Mouse (Mus musculus) forebrain, embryonic 16.5 days (tissue): ENCODE measurements around the gene Mrpl48. TPM values are rescaled to one million over a fixed set of nuclear protein-coding genes. Genes with fewer than 3 reads are reported as not detected.

ENCODE experiments used
- ATAC-seq: fragments of 200-750 bp; cut with Nextera tagmentation; 2 replicates; pipeline ENCODE4 v1.8.0; 2017; ENCODE audit warnings: mild to moderate bottlenecking, moderate library complexity
- H3K27ac ChIP-seq: fragments of 300-500 bp; sonication (generic); 2 replicates; pipeline ENCODE4 v1.5.1; 2014; ENCODE audit warnings: low read length, control low read depth
- H3K27me3 ChIP-seq: fragments of 300-500 bp; sonication (generic); replicated peaks from 2 replicates; pipeline ENCODE4 v1.6.1; 2014; ENCODE audit warnings: low read length; ENCODE audit not compliant: control insufficient read depth, insufficient read depth
- H3K36me3 ChIP-seq: fragments of 300-500 bp; sonication (generic); 2 replicates; pipeline ENCODE4 v1.6.1; 2014; ENCODE audit not compliant: control insufficient read depth, insufficient read depth
- H3K4me1 ChIP-seq: fragments of 300-500 bp; sonication (generic); replicated peaks from 2 replicates; pipeline ENCODE4 v1.6.1; 2014; ENCODE audit warnings: low read length; ENCODE audit not compliant: control insufficient read depth, insufficient read depth
- H3K4me2 ChIP-seq: fragments of 300-500 bp; sonication (generic); 2 replicates; pipeline ENCODE4 v1.6.1; 2014; ENCODE audit warnings: mild to moderate bottlenecking, low read length, control low read depth
- H3K4me3 ChIP-seq: fragments of 300-500 bp; sonication (generic); replicated peaks from 2 replicates; pipeline ENCODE4 v1.5.1; 2014; ENCODE audit warnings: mild to moderate bottlenecking, low read length, control low read depth
- H3K9ac ChIP-seq: fragments of 300-500 bp; sonication (generic); replicated peaks from 2 replicates; pipeline ENCODE4 v1.6.1; 2014; ENCODE audit warnings: low read depth, low read length, control low read depth
- H3K9me3 ChIP-seq: fragments of 300-500 bp; sonication (generic); 2 replicates; pipeline ENCODE4 v1.6.1; 2016; ENCODE audit warnings: low read length; ENCODE audit not compliant: control insufficient read depth
- WGBS: fragments of 180-500 bp; shearing (Covaris S2); extraction: QIAGEN DNeasy Blood & Tissue Kit; methylation state at CpG from one replicate; pipeline ENCODE4 v1.1.7; 2014; 5-methylcytosine and 5-hydroxymethylcytosine counted together
- polyA plus RNA-seq: library from polyadenylated mRNA; unstranded; fragments of >200 nt; fragmentation: Nextera tagmentation; extraction: Ambion mirVana; gene quantifications from 2 replicates; pipeline ENCODE4 v1.2.1, GENCODE M21; 2015

Gene Mrpl48
- polyA plus RNA-seq, 1 experiment from 2014 or later: 70.1 TPM

GRCm38 (mm10) chr7:100591522-100591852 lies 16.6 kb downstream of the Mrpl48 start:
- ATAC-seq: peak; percentile 26; the same call in 1 of the 2 replicates
- H3K36me3 ChIP-seq: no peaks in the 10 kb centered on the region
- peak overlapping the region; percentile 68 for H3K9ac ChIP-seq
- peaks cover 5% of the 10 kb centered on the region for H3K4me1 ChIP-seq
- WGBS: 3% methylated on average over 2 of the region's 2 CpGs
- H3K9me3 ChIP-seq: no peaks in the 10 kb centered on the region
- peak overlapping the region; percentile 57 for H3K4me2 ChIP-seq
- no peaks in the 10 kb centered on the region for H3K27me3 ChIP-seq
- H3K4me3 ChIP-seq: peak overlapping the region; percentile 57
- H3K27ac ChIP-seq: peak overlapping the region; percentile 86; the same call in 1 of the 2 replicates

DNA sequence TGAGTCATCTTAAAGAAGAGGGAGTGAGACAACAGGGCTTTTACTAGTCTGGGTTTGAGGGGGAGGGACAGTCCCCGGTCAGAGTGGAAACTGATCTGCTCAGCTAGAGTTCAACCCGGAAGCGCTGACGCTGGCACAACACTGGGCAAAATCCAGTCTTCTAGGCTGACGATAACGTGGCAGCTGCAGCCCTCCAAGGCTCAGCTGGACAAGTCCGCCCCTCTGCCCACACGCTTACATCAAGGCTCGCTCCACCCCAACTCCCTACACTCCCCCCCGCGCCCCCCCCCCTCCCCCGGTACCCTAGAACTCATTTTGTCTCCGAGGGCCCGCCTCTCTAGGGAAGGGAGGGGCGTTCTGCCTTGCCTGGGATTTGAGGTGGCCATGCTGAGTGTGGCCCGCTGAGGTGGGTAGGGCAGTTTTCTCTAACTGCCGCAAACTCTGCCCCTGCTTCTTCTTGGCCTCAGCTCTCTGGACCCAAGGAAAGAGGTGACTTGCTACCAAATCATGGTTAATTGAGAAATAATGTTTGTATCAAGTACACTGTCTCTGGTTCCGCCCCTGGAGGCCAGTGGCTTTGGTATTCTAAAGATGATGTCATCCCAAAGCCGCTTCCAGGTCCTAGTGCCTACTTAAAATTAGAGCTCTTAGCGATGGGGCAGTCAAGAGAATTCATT lies 17.1 kb downstream of the Mrpl48 start:
- WGBS: under 1% methylated on average over 17 of the region's 20 CpGs
- Histone ChIP-seq H3K4me1 (peaks cover 5% of the 10 kb centered on the region), H3K4me2 (peak overlapping the region; percentile 57), H3K27ac (peak overlapping the region; percentile 86), H3K9me3 (no peaks in the 10 kb centered on the region), H3K4me3 (peak overlapping the region; percentile 57), H3K9ac (peak overlapping the region; percentile 68), H3K36me3 (no peaks in the 10 kb centered on the region), H3K27me3 (no peaks in the 10 kb centered on the region)
- ATAC-seq: peak; percentile 96

GRCm38 (mm10) chr7:100590504-100590844 lies 17.6 kb downstream of the Mrpl48 start:
- Histone ChIP-seq H3K9ac (peak overlapping the region; percentile 68), H3K4me2 (peak overlapping the region; percentile 57), H3K4me1 (peaks cover 5% of the 10 kb centered on the region), H3K4me3 (peak overlapping the region; percentile 57), H3K9me3 (no peaks in the 10 kb centered on the region), H3K36me3 (no peaks in the 10 kb centered on the region), H3K27ac (peak overlapping the region; percentile 86; the same call in 1 of the 2 replicates), H3K27me3 (no peaks in the 10 kb centered on the region)
- WGBS: 33% methylated on average over 7 of the region's 7 CpGs
- no peak for ATAC-seq

GRCm38 (mm10) chr7:100589816-100590215 lies 18.3 kb downstream of the Mrpl48 start:
- Histone ChIP-seq H3K9ac (no peak overlapping the region), H3K36me3 (no peaks in the 10 kb centered on the region), H3K27me3 (no peaks in the 10 kb centered on the region), H3K27ac (no peak overlapping the region), H3K4me1 (peaks cover 5% of the 10 kb centered on the region), H3K4me2 (no peak overlapping the region), H3K9me3 (no peaks in the 10 kb centered on the region), H3K4me3 (no peak overlapping the region)
- no peak for ATAC-seq
- 74% methylated on average over 1 of the region's 1 CpGs for WGBS

DNA sequence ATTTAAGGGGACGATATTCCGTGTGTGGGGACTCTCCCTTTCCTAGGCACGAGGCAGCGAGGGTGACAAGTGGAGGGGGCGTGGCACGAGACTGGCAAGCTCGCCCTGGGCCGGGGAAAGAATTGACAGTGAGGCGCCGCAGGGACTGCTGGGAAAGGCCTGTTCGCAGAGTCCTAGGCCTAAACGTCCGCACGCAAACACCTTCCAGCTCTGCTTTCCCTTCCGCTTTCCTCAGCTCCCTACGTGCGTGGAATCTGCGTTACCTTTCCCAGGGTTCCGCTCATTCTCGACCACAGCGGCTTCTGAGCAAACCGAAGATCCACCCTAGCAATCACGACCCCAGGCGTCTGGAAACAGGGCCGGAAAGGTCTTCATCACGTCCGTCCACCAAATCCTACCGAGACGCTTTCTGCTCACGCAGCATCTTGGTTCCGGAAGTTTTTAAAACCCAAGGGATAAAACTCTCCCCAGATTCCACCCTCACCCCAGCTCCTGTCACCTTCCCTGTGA lies 25.3 kb downstream of the Mrpl48 start:
- Histone ChIP-seq H3K9me3 (no peaks in the 10 kb centered on the region), H3K9ac (peak overlapping the region; percentile 76), H3K4me1 (peaks cover 5% of the 10 kb centered on the region; the same call in 1 of the 2 replicates), H3K4me2 (peak overlapping the region; percentile 71), H3K4me3 (peak overlapping the region; percentile 54), H3K36me3 (no peaks in the 10 kb centered on the region), H3K27ac (peak overlapping the region; percentile 91), H3K27me3 (no peaks in the 10 kb centered on the region)
- peak; percentile 98 for ATAC-seq
- under 1% methylated on average over 31 of the region's 31 CpGs for WGBS

DNA sequence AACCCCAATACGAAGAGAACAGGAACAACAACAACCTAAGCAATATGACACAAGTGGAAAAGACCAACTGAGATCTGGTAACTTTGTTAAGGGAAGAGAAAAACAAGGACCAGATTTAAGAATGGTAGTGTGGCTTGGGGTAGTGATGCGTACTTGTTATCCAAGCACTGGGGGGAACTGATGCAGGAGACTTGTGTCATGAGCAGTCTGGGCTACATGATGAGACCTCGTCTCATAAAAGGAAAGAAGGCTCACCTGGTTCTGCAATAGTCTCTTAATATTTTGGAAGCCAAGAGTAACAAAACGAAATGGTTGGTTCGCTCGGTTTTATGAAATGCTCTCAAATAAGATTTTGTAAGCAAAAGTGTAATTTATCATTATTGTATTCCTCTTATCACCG lies 25.9 kb downstream of the Mrpl48 start:
- ATAC-seq: no peak
- no peak overlapping the region for H3K27ac ChIP-seq
- H3K36me3 ChIP-seq: no peaks in the 10 kb centered on the region
- WGBS: 43% methylated on average over 7 of the region's 7 CpGs
- H3K27me3 ChIP-seq: no peaks in the 10 kb centered on the region
- H3K4me3 ChIP-seq: peak overlapping the region; percentile 54
- peak overlapping the region; percentile 71 for H3K4me2 ChIP-seq
- no peaks in the 10 kb centered on the region for H3K9me3 ChIP-seq
- H3K4me1 ChIP-seq: peaks cover 5% of the 10 kb centered on the region; the same call in 1 of the 2 replicates
- peak overlapping the region; percentile 76 for H3K9ac ChIP-seq

- 53% methylated on average over 2 of the region's 2 CpGs for WGBS
- Histone ChIP-seq H3K27me3 (no peaks in the 10 kb centered on the region), H3K36me3 (no peaks in the 10 kb centered on the region), H3K4me1 (peaks cover 5% of the 10 kb centered on the region; the same call in 1 of the 2 replicates), H3K9ac (no peak overlapping the region), H3K4me2 (no peak overlapping the region), H3K9me3 (no peaks in the 10 kb centered on the region), H3K27ac (no peak overlapping the region), H3K4me3 (no peak overlapping the region)
- ATAC-seq: no peak
Measured at GRCm38 (mm10) chr7:100578794-100579193, 29.3 kb downstream of the Mrpl48 start.

- WGBS: 80% methylated on average over 4 of the region's 4 CpGs
- no peaks in the 10 kb centered on the region for H3K4me1 ChIP-seq
Measured at GRCm38 (mm10) chr7:100572704-100573103, 35.4 kb downstream of the Mrpl48 start.

GRCm38 (mm10) chr7:100572061-100572460 lies 36.0 kb downstream of the Mrpl48 start:
- 86% methylated on average over 4 of the region's 4 CpGs for WGBS
- Histone ChIP-seq H3K9ac (no peak overlapping the region), H3K4me1 (no peaks in the 10 kb centered on the region), H3K36me3 (0 out of 2 replicates have a peak, but pooled peaks cover 2% of the 10 kb centered on the region), H3K4me3 (no peak overlapping the region), H3K4me2 (no peak overlapping the region), H3K9me3 (no peaks in the 10 kb centered on the region), H3K27ac (no peak overlapping the region), H3K27me3 (no peaks in the 10 kb centered on the region)
- ATAC-seq: no peak

More at GRCm38 (mm10) chr7:100572704-100573103, 35.4 kb downstream of the Mrpl48 start:
- no peak for ATAC-seq
- Histone ChIP-seq H3K9me3 (no peaks in the 10 kb centered on the region), H3K4me3 (no peak overlapping the region), H3K4me2 (no peak overlapping the region), H3K9ac (no peak overlapping the region), H3K27ac (no peak overlapping the region), H3K27me3 (no peaks in the 10 kb centered on the region), H3K36me3 (0 out of 2 replicates have a peak, but pooled peaks cover 2% of the 10 kb centered on the region)
